Mouse (Mus musculus) liver, adult 2 months (tissue): ENCODE measurements around the gene Arntl.

ENCODE experiments used
- CTCF ChIP-seq: fragments of 200-500 bp; IDR thresholded peaks from 2 replicates; pipeline ENCODE4 v1.5.1; 2011; ENCODE audit warnings: low read depth, low read length, control low read depth
- POLR2A ChIP-seq: fragments of 200-500 bp; IDR thresholded peaks from 2 replicates; pipeline ENCODE4 v1.6.1; 2011; ENCODE audit warnings: low read length, control low read depth; ENCODE audit not compliant: insufficient read depth; ENCODE audit errors: extremely low read depth

GRCm38 (mm10) chr7:113310136-113310535, 102.9 kb downstream of the Arntl start:
- TF ChIP-seq CTCF: no peak
- TF ChIP-seq POLR2A: no peak
